Mouse (Mus musculus) testis, adult 2 months (tissue): ENCODE data around the gene Slc6a9.

ENCODE experiments used
- CTCF ChIP-seq: fragments of 200-500 bp; IDR thresholded peaks from 2 replicates; pipeline ENCODE4 v1.5.1; 2012; ENCODE audit warnings: low read depth, mild to moderate bottlenecking, inconsistent platforms, low read length, moderate library complexity; ENCODE audit not compliant: control insufficient read depth, insufficient read depth, insufficient replicate concordance
- POLR2A ChIP-seq: fragments of 200-500 bp; IDR thresholded peaks from 2 replicates; pipeline ENCODE4 v1.6.1; 2012; ENCODE audit warnings: low read depth, mild to moderate bottlenecking, inconsistent platforms, low read length, moderate library complexity; ENCODE audit not compliant: control insufficient read depth

DNA sequence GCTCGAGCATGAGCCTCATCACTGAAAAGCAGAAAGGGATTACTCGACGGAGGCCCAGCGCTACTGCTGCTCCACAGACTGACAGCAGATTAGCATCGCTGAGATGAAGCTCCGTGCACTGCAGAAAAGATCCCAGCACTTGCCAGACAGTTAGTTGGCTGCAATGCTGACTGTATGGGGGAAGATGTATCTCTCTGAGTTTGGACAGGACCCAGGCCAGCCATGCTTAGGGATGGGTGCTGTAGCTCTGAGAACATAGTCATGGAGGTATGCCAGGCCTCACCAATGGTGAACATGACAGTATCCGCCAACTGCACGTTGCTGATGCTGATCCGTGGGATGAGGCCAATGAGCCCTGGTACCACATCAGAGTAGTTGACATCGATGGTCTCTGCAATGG lies 69.8 kb downstream of the Slc6a9 start:
- no peak for TF ChIP-seq CTCF
- TF ChIP-seq POLR2A = no peak
